Mouse (Mus musculus): ENCODE results near the gene Gm13277.

DNA sequence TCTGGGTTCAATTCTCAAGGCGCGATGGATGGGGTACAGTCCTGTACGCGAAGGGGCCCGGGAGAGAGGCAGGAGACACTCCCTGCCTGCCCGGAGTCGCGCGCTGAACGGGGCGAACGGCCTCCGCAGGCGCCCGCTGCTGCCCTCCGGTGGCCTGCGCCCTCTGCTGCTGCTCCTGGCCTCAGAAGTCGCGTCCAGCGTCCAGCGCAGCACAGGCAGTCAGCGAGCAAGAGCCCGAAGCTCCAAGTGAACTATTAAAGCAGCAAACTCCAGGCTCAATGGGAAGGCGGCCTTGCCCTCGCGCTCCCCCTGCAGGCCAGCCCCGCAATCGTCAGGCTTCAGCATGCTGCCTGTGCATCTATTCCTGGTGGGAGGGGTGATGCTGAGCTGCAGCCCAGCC, 28.0 kb upstream of the Gm13277 start:
- TF ChIP-seq CTCF (IDR thresholded peaks at IDR 0.05; ENCODE audit: borderline replicate concordance, insufficient read depth, low read length): 0 out of 2 replicates have a peak, but pooled peaks have one; percentile 46
- peak; percentile 77 for TF ChIP-seq POLR2A (IDR thresholded peaks at IDR 0.05; ENCODE audit: low read depth, low read length)
